Mouse (Mus musculus) MEL (cell line): ENCODE results near the gene Cdan1. TPM values are rescaled to one million over a fixed set of nuclear protein-coding genes. Genes with fewer than 3 reads are reported as not detected.

Source experiments
- DNase-seq: peaks from one replicate; pipeline ENCODE4 v3.0.0; 2011; ENCODE audit warnings: low read depth, low spot score
- H3K27ac ChIP-seq: 2 replicates; pipeline ENCODE4 v1.5.1; 2012; ENCODE audit warnings: low read depth, mild to moderate bottlenecking, control low read depth, low read length, moderate library complexity; ENCODE audit not compliant: control insufficient read depth
- H3K27me3 ChIP-seq, 2 experiments: fragments of 150-350 bp in 1 of 2; sonication (generic) in 1 of 2; 2 replicates each; pipeline ENCODE4 v1.6.1; 2012; ENCODE audit warnings: low read length in 2 of 2, mild to moderate bottlenecking in 2 of 2, improper control_type of control experiment in 1 of 2, moderate library complexity in 1 of 2; ENCODE audit not compliant: insufficient read depth in 2 of 2, control insufficient read depth in 1 of 2
- H3K36me3 ChIP-seq, 2 experiments: 2 replicates each; pipeline ENCODE4 v1.6.1; 2012 to 2014; ENCODE audit warnings: low read length in 2 of 2, improper control_type of control experiment in 1 of 2, inconsistent platforms in 1 of 2, mild to moderate bottlenecking in 1 of 2; ENCODE audit not compliant: insufficient read depth in 2 of 2, control insufficient read depth in 1 of 2
- H3K4me1 ChIP-seq, 2 experiments: fragments of 150-350 bp in 1 of 2; sonication (generic) in 1 of 2; 2 replicates each; pipeline ENCODE4 v1.6.1; 2012; ENCODE audit warnings: low read length in 2 of 2, improper control_type of control experiment in 1 of 2, mild to moderate bottlenecking in 1 of 2; ENCODE audit not compliant: insufficient read depth in 2 of 2, control insufficient read depth in 1 of 2
- H3K4me3 ChIP-seq, 2 experiments: fragments of 150-350 bp in 1 of 2; sonication (generic) in 1 of 2; 2 replicates each; pipeline ENCODE4 v1.5.1; 2012; ENCODE audit warnings: low read depth in 2 of 2, low read length in 2 of 2, mild to moderate bottlenecking in 2 of 2, moderate library complexity in 2 of 2, control low read depth in 1 of 2, improper control_type of control experiment in 1 of 2; ENCODE audit not compliant: control insufficient read depth in 1 of 2, insufficient read depth in 1 of 2
- H3K79me2 ChIP-seq: 2 replicates; pipeline ENCODE4 v1.6.1; 2012; ENCODE audit warnings: mild to moderate bottlenecking, low read length, moderate library complexity; ENCODE audit not compliant: control insufficient read depth, poor library complexity, insufficient read depth
- H3K9ac ChIP-seq: 2 replicates; pipeline ENCODE4 v1.6.1; 2012; ENCODE audit warnings: low read depth, mild to moderate bottlenecking, control low read depth, low read length, moderate library complexity; ENCODE audit not compliant: control insufficient read depth, poor library complexity, severe bottlenecking
- H3K9me3 ChIP-seq: fragments of 150-350 bp; sonication (generic); replicated peaks from 2 replicates; pipeline ENCODE4 v1.6.1; 2012; ENCODE audit warnings: mild to moderate bottlenecking, low read length, improper control_type of control experiment, moderate library complexity; ENCODE audit not compliant: insufficient read depth
- BHLHE40 ChIP-seq: IDR thresholded peaks from 2 replicates; pipeline ENCODE4 v1.6.1; 2012; ENCODE audit warnings: low read depth, mild to moderate bottlenecking, inconsistent platforms, low read length, improper control_type of control experiment, borderline replicate concordance
- CHD1 ChIP-seq: IDR thresholded peaks from 2 replicates; pipeline ENCODE4 v1.6.1; 2012; ENCODE audit warnings: low read depth, mild to moderate bottlenecking, inconsistent platforms, low read length, improper control_type of control experiment
- CHD2 ChIP-seq: IDR thresholded peaks from 2 replicates; pipeline ENCODE4 v1.6.1; 2011; ENCODE audit warnings: low read length, improper control_type of control experiment
- CTCF ChIP-seq, 3 experiments: IDR thresholded peaks in 2 of 3; conservative IDR thresholded peaks in 1 of 3; 2 replicates each; pipeline ENCODE4 v1.5.1; 2011 to 2012; ENCODE audit warnings: low read length in 3 of 3, low read depth in 2 of 3, mild to moderate bottlenecking in 2 of 3, improper control_type of control experiment in 1 of 3, inconsistent platforms in 1 of 3, mixed read lengths in 1 of 3, moderate library complexity in 1 of 3; ENCODE audit not compliant: control insufficient read depth in 1 of 3, insufficient read depth in 1 of 3, poor library complexity in 1 of 3, severe bottlenecking in 1 of 3
- E2F4 ChIP-seq: IDR thresholded peaks from 2 replicates; pipeline ENCODE4 v1.6.1; 2011; ENCODE audit warnings: low read depth, low read length, improper control_type of control experiment, borderline replicate concordance
- ELF1 ChIP-seq: IDR thresholded peaks from 2 replicates; pipeline ENCODE4 v1.6.1; 2014; ENCODE audit warnings: low read depth, mild to moderate bottlenecking, inconsistent platforms, low read length, improper control_type of control experiment, moderate library complexity
- EP300 ChIP-seq, 2 experiments: IDR thresholded peaks; 2 replicates each; pipeline ENCODE4 v1.6.1; 2011; ENCODE audit warnings: improper control_type of control experiment in 2 of 2, low read length in 2 of 2, low read depth in 1 of 2, mild to moderate bottlenecking in 1 of 2
- ETS1 ChIP-seq: IDR thresholded peaks from 2 replicates; pipeline ENCODE4 v1.6.1; 2012; ENCODE audit warnings: low read depth, mild to moderate bottlenecking, inconsistent platforms, low read length, improper control_type of control experiment, moderate library complexity
- KAT2A ChIP-seq: conservative IDR thresholded peaks from 2 replicates; pipeline ENCODE4 v1.6.1; 2012; ENCODE audit warnings: low read depth, low read length, improper control_type of control experiment, inconsistent platforms
- MAFK ChIP-seq: IDR thresholded peaks from 2 replicates; pipeline ENCODE4 v1.6.1; 2011; ENCODE audit warnings: low read depth, mild to moderate bottlenecking, low read length, improper control_type of control experiment, borderline replicate concordance
- MEF2A ChIP-seq: IDR thresholded peaks from 2 replicates; pipeline ENCODE4 v1.6.1; 2014; ENCODE audit warnings: low read depth, mild to moderate bottlenecking, inconsistent platforms, low read length, improper control_type of control experiment; ENCODE audit not compliant: poor library complexity, insufficient replicate concordance, severe bottlenecking; ENCODE audit errors: extremely low read depth
- MXI1 ChIP-seq: IDR thresholded peaks from 2 replicates; pipeline ENCODE4 v1.6.1; 2011; ENCODE audit warnings: mild to moderate bottlenecking, low read depth, low read length, improper control_type of control experiment
- MYB ChIP-seq: IDR thresholded peaks from 2 replicates; pipeline ENCODE4 v1.6.1; 2011; ENCODE audit warnings: mild to moderate bottlenecking, low read depth, low read length, improper control_type of control experiment
- NELFE ChIP-seq: IDR thresholded peaks from 2 replicates; pipeline ENCODE4 v1.6.1; 2011; ENCODE audit warnings: low read depth, low read length, improper control_type of control experiment
- NRF1 ChIP-seq: IDR thresholded peaks from 2 replicates; pipeline ENCODE4 v1.6.1; 2014; ENCODE audit warnings: low read depth, mild to moderate bottlenecking, inconsistent platforms, low read length, improper control_type of control experiment, moderate library complexity; ENCODE audit not compliant: poor library complexity, insufficient read depth, severe bottlenecking
- POLR2AphosphoS2 ChIP-seq: IDR thresholded peaks from 2 replicates; pipeline ENCODE4 v1.6.1; 2011; ENCODE audit warnings: low read length, improper control_type of control experiment
- POLR2AphosphoS5 ChIP-seq: IDR thresholded peaks from 2 replicates; pipeline ENCODE4 v1.6.1; 2012; ENCODE audit warnings: low read depth, borderline replicate concordance, mild to moderate bottlenecking, inconsistent platforms, low read length, moderate library complexity, mixed read lengths
- RCOR1 ChIP-seq: IDR thresholded peaks from 2 replicates; pipeline ENCODE4 v1.6.1; 2012; ENCODE audit warnings: low read depth, mild to moderate bottlenecking, inconsistent platforms, low read length, improper control_type of control experiment
- SMC3 ChIP-seq: IDR thresholded peaks from 2 replicates; pipeline ENCODE4 v1.6.1; 2011; ENCODE audit warnings: low read depth, low read length, improper control_type of control experiment
- TAL1 ChIP-seq: IDR thresholded peaks from 2 replicates; pipeline ENCODE4 v1.6.1; 2012; ENCODE audit warnings: mild to moderate bottlenecking, inconsistent platforms, low read length, moderate library complexity, mixed read lengths
- TBP ChIP-seq: IDR thresholded peaks from 2 replicates; pipeline ENCODE4 v1.8.0; 2011; ENCODE audit warnings: low read depth, low read length, improper control_type of control experiment
- USF1 ChIP-seq: IDR thresholded peaks from 2 replicates; pipeline ENCODE4 v1.6.1; 2014; ENCODE audit warnings: low read depth, mild to moderate bottlenecking, inconsistent platforms, low read length, improper control_type of control experiment, moderate library complexity
- ZC3H11A ChIP-seq: IDR thresholded peaks from 2 replicates; pipeline ENCODE4 v1.6.1; 2012; ENCODE audit warnings: low read depth, mild to moderate bottlenecking, inconsistent platforms, low read length, improper control_type of control experiment
- ZKSCAN1 ChIP-seq: IDR thresholded peaks from 2 replicates; pipeline ENCODE4 v1.6.1; 2012; ENCODE audit warnings: low read depth, mild to moderate bottlenecking, inconsistent platforms, low read length, improper control_type of control experiment, moderate library complexity
- polyA plus RNA-seq, 2 experiments: library from polyadenylated mRNA; stranded (reverse) in 1 of 2; unstranded in 1 of 2; fragments of >175 nt in 1 of 2; fragments of >200 nt in 1 of 2; gene quantifications; 2 replicates each; pipeline versions ENCODE4 v1.2.1 to v1.2.4; 2012; ENCODE audit warnings: low replicate concordance in 2 of 2, low read depth in 1 of 2; ENCODE audit not compliant: insufficient read length in 2 of 2, insufficient read depth in 1 of 2, missing spikeins in 1 of 2
- total RNA-seq: library from RNA; depleted of rRNA; stranded (reverse); fragments of 300-350 nt; gene quantifications from 2 replicates; pipeline ENCODE4 v1.2.3, GENCODE M21; 2012

The Cdan1 gene
- total and polyA plus RNA-seq, 3 experiments, result 10.9 to 27.6 TPM; not detected in 1

DNA sequence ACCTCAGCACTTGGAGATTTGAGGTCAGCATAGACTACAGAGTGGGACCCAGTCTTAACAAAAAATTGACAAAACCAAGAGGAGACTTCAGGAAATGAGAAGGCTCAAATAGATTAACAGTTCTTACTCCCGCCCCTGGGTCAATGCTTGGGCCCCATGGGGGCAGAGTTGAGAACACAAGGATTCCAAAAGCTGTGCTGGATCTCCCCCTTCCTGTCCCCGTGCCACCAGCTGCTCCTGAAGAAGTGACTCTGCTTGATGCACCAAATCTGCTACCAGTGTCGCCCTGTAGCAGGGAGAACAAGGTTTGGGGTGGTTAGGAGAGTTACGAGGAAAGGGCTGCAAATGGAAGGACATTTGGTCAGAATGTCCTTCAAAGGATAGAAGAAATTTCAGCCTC lies 126.3 kb downstream of the Cdan1 start:
- H3K27ac ChIP-seq, result no peak overlapping the region
- DNase-seq, result no peak
- TF ChIP-seq TBP, result no peak
- TF ChIP-seq E2F4, result no peak
- TF ChIP-seq MAFK, result no peak
- no peak for TF ChIP-seq CHD2
- no peak for TF ChIP-seq NRF1
- TF ChIP-seq TAL1, result no peak
- no peak for TF ChIP-seq USF1
- TF ChIP-seq ZKSCAN1, result no peak
- no peak for TF ChIP-seq ZC3H11A
- TF ChIP-seq MEF2A, result no peak
- no peak for TF ChIP-seq MXI1
- no peak for TF ChIP-seq NELFE
- no peak for TF ChIP-seq EP300 (IDR thresholded peaks at IDR 0.05; ENCODE audit: low read depth in 1 of 2, low read length in 2 of 2)
- TF ChIP-seq CHD1, result no peak
- no peak for TF ChIP-seq ETS1
- TF ChIP-seq KAT2A, result no peak
- no peak for TF ChIP-seq CTCF (IDR thresholded peaks at IDR 0.05 in 2 of 3, conservative IDR thresholded peaks at IDR 0.05 in 1 of 3; ENCODE audit: control insufficient read depth in 1 of 3, insufficient read depth in 1 of 3, low read depth in 2 of 3, low read length in 3 of 3, poor library complexity in 1 of 3, severe bottlenecking in 1 of 3)
- no peak for TF ChIP-seq RCOR1
- TF ChIP-seq BHLHE40, result no peak

DNA sequence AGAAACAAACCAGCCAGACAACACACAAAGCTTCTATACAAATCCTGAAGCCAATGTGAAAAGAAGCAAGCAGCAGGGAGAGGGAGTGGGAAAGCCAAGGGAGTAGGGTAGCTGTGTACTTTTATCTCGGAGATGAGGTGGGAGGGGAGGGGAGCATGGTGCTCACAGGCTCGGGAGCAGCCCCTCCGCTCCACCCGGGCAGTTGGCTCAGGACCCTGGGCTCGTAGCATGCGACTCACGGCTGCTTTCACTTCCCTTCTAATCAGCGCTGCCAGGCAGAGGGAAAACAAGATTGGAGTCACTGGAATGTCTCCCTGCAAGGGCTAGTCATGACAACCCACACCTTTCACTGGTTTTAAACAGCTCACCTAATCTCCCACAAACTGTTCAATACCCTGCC lies 127.4 kb downstream of the Cdan1 start:
- Histone ChIP-seq H3K79me2 (no peaks in the 10 kb centered on the region), H3K27me3 (no peaks in the 10 kb centered on the region), H3K27ac (no peak overlapping the region), H3K36me3 (peaks cover 0 to 11% of the 10 kb centered on the region in 2 experiments; a peak in 2 of 4 replicates), H3K4me3 (no peak overlapping the region), H3K4me1 (no peaks in the 10 kb centered on the region), H3K9me3 (no peaks in the 10 kb centered on the region), H3K9ac (no peak overlapping the region)
- TF ChIP-seq BHLHE40, result no peak
- no peak for TF ChIP-seq ELF1
- no peak for TF ChIP-seq MYB
- TF ChIP-seq SMC3, result no peak
- TF ChIP-seq ZKSCAN1, result no peak
- no peak for TF ChIP-seq CHD2
- TF ChIP-seq POLR2AphosphoS2, result no peak
- TF ChIP-seq POLR2AphosphoS5, result no peak
- no peak for DNase-seq

More for the DNA sequence above, 126.3 kb downstream of the Cdan1 start:
- H3K27me3 ChIP-seq, result no peaks in the 10 kb centered on the region
- H3K9ac ChIP-seq, result no peak overlapping the region
- H3K9me3 ChIP-seq, result no peaks in the 10 kb centered on the region
- H3K4me3 ChIP-seq, result no peak overlapping the region
- peaks cover 0 to 1% of the 10 kb centered on the region in 2 experiments; a peak in 1 of 4 replicates for H3K4me1 ChIP-seq
- peaks cover 0 to 11% of the 10 kb centered on the region in 2 experiments; a peak in 2 of 4 replicates for H3K36me3 ChIP-seq
- no peaks in the 10 kb centered on the region for H3K79me2 ChIP-seq
